ENCODE assay signal across 13 mouse cellular contexts in the genomic region with DNA sequence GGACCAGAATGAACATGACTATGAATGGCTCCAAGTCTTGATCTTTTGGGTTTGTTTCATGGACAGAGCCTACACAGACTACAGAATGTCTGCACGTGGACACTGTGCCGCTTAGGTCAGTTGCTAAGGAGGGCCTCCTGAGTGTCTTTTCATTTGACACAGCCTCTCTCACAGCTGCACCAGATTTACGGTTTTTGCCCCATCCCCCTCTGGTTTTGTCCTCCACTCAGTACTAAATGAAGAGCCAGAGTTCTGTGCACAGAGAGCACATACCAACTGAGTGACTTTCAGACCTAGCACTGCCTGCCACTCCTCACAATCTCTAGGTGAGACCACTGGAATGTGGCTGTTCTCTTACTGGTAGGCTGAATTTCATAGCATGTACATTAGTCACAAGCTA.
DNase-seq lines count a peak whose midpoint lies in the region; ATAC-seq and TF ChIP-seq lines count a peak whose summit lies in the region.
"Had no signal": no experiment of that assay in that cellular context is flagged by ENCODE, and none has a peak within 500 bp of the region (broad histone marks: within the 10 kb centered on the region; RNA-seq: fewer than 3 reads in every experiment).

No protein-coding gene starts in this region.

- peak; percentile 70 for ATAC-seq in heart, embryonic 15.5 days (replicated peaks; ENCODE audit: insufficient number of reproducible peaks, insufficient read depth, low FRiP score, low read depth)
- ATAC-seq in embryonic facial prominence, embryonic 15.5 days (ENCODE audit: insufficient number of reproducible peaks, low FRiP score, low TSS enrichment, low read depth), result 0 out of 2 replicates have a peak, but pooled peaks have one; percentile 24
- no peak for ATAC-seq in erythroid progenitor cell, adult 5-6 weeks (replicated peaks; ENCODE audit: low FRiP score, poor library complexity, severe bottlenecking)

- H3K79me3 ChIP-seq in C2C12 (ENCODE audit: low read depth), result no peaks in the 10 kb centered on the region

- H3K4me2 ChIP-seq in heart, embryonic 15.5 days, result no peak overlapping the region
- no peak overlapping the region for H3K4me2 ChIP-seq in embryonic facial prominence, embryonic 15.5 days (replicated peaks)
- H3K4me2 ChIP-seq: embryonic facial prominence, embryonic 12.5 days; lung, embryonic 15.5 days had no signal

- H3K9ac ChIP-seq in heart, embryonic 15.5 days, result no peak overlapping the region
- H3K9ac ChIP-seq in embryonic facial prominence, embryonic 15.5 days, result no peak overlapping the region
- H3K9ac ChIP-seq: embryonic facial prominence, embryonic 12.5 days; lung, embryonic 15.5 days had no signal

- H3K4me3 ChIP-seq in heart, embryonic 15.5 days, result no peak overlapping the region
- H3K4me3 ChIP-seq in C2C12 (ENCODE audit: insufficient read depth, poor library complexity, severe bottlenecking), result no peak overlapping the region
- no peak overlapping the region for H3K4me3 ChIP-seq in embryonic facial prominence, embryonic 15.5 days (replicated peaks)
- H3K4me3 ChIP-seq: embryonic facial prominence, embryonic 12.5 days; left cerebral cortex, adult 2 months; lung, embryonic 15.5 days had no signal

- TF ChIP-seq CTCF in C2C12 (IDR thresholded peaks at IDR 0.05; ENCODE audit: control insufficient read depth, insufficient read depth, insufficient read length), result no peak

- H3K4me1 ChIP-seq in heart, embryonic 15.5 days (replicated peaks), result peaks cover 14% of the 10 kb centered on the region
- no peaks in the 10 kb centered on the region for H3K4me1 ChIP-seq in embryonic facial prominence, embryonic 15.5 days
- H3K4me1 ChIP-seq: embryonic facial prominence, embryonic 12.5 days; lung, embryonic 15.5 days had no signal

- no peaks in the 10 kb centered on the region for H3K36me3 ChIP-seq in heart, embryonic 15.5 days
- no peaks in the 10 kb centered on the region for H3K36me3 ChIP-seq in C2C12 (ENCODE audit: control insufficient read depth, insufficient read depth)
- H3K36me3 ChIP-seq in embryonic facial prominence, embryonic 15.5 days, result no peaks in the 10 kb centered on the region
- H3K36me3 ChIP-seq: embryonic facial prominence, embryonic 12.5 days; lung, embryonic 15.5 days had no signal

- no peak for DNase-seq in heart, adult 18-20 months
- DNase-seq in 3134 (ENCODE audit: extremely low read depth, insufficient read length, low spot score), result peak; percentile 89
- no peak for DNase-seq in adrenal gland, postnatal 14 days
- DNase-seq: cerebellum, adult 8-10 months; kidney, adult 2 months; liver had no signal

- 30% methylated on average over 3 of the region's 3 CpGs for WGBS in heart, embryonic 15.5 days
- WGBS in embryonic facial prominence, embryonic 15.5 days, result 31% methylated on average over 3 of the region's 3 CpGs

- H3K9me3 ChIP-seq in heart, embryonic 15.5 days (replicated peaks), result no peaks in the 10 kb centered on the region
- no peaks in the 10 kb centered on the region for H3K9me3 ChIP-seq in embryonic facial prominence, embryonic 15.5 days (replicated peaks)
- H3K9me3 ChIP-seq: embryonic facial prominence, embryonic 12.5 days; lung, embryonic 15.5 days had no signal

- no peaks in the 10 kb centered on the region for H3K79me2 ChIP-seq in C2C12 (ENCODE audit: control insufficient read depth, insufficient read depth)

- peak overlapping the region; percentile 71 for H3K27ac ChIP-seq in heart, embryonic 15.5 days
- no peak overlapping the region for H3K27ac ChIP-seq in embryonic facial prominence, embryonic 15.5 days (replicated peaks)
- H3K27ac ChIP-seq: embryonic facial prominence, embryonic 12.5 days; left cerebral cortex, adult 2 months; lung, embryonic 15.5 days had no signal

- H3ac ChIP-seq in C2C12 (ENCODE audit: control insufficient read depth, insufficient read length, low read depth), result no peak overlapping the region

- H3K27me3 ChIP-seq in heart, embryonic 15.5 days, result no peaks in the 10 kb centered on the region
- H3K27me3 ChIP-seq in C2C12 (ENCODE audit: control insufficient read depth, insufficient read depth, insufficient read length), result no peaks in the 10 kb centered on the region
- H3K27me3 ChIP-seq in embryonic facial prominence, embryonic 15.5 days, result no peaks in the 10 kb centered on the region
- H3K27me3 ChIP-seq: embryonic facial prominence, embryonic 12.5 days; lung, embryonic 15.5 days had no signal

TF ChIP-seq in C2C12, 6 proteins besides CTCF, POLR2A, EP300 and RAD21:
- peak; percentile 98 for TF ChIP-seq MAX (IDR thresholded peaks at IDR 0.05)
- peak; percentile 72 for TF ChIP-seq MYOD1 (IDR thresholded peaks at IDR 0.05; ENCODE audit: control insufficient read depth, insufficient read length, low read depth)
- TF ChIP-seq USF1 (IDR thresholded peaks at IDR 0.05; ENCODE audit: low read depth), result peak; percentile 78
- no peak for TF ChIP-seq CEBPB (IDR thresholded peaks at IDR 0.05; ENCODE audit: low read depth)
- TF ChIP-seq FOSL1 (IDR thresholded peaks at IDR 0.05; ENCODE audit: insufficient read depth, low read length, poor library complexity, severe bottlenecking), result peak; percentile 83
- no peak for TF ChIP-seq MYOG (IDR thresholded peaks at IDR 0.05; ENCODE audit: control insufficient read depth, extremely low read depth, insufficient read length)
